Mouse (Mus musculus): ENCODE results near the gene Ap1m1. TPM values are rescaled to one million over a fixed set of nuclear protein-coding genes. Genes with fewer than 3 reads are reported as not detected.

Gene Ap1m1
- polyA plus RNA-seq, 1 experiment from 2014 or later, result 125 TPM

DNA sequence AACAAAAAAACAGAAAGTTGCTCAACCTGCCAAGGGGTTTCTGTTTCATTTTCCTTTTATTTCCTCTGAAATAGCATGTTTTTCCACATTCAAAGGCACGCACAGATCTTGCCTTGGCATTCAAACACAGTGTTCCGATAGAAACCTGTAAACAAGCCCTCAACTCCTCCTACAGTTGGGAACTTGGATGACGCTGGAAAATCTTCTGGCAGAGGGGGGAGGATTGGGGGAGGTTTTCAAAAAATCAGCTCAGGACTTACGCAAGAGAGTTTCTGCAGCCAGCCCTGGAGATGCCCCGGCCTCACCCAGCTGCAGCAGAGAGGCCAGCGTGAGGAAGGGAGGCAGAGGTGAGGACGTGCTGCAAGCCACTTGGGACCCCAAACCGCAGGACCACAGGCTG, 63.8 kb downstream of the Ap1m1 start:
- Histone ChIP-seq H3K9me3 (ENCODE audit: control insufficient read depth, low read length) (no peaks in the 10 kb centered on the region), H3K9ac (ENCODE audit: low read depth, low read length) (no peak overlapping the region), H3K27ac (ENCODE audit: low read depth, low read length) (no peak overlapping the region), H3K27me3 (ENCODE audit: control insufficient read depth, insufficient read depth, low read length) (no peaks in the 10 kb centered on the region), H3K4me1 (ENCODE audit: control insufficient read depth, insufficient read depth, low read length) (0 out of 2 replicates have a peak, but pooled peaks cover 5% of the 10 kb centered on the region), H3K36me3 (ENCODE audit: control insufficient read depth, insufficient read depth, low read length) (no peaks in the 10 kb centered on the region), H3K4me3 (ENCODE audit: low read length) (no peak overlapping the region), H3K4me2 (replicated peaks; ENCODE audit: low read depth, low read length) (no peak overlapping the region)
- WGBS, result 53% methylated on average over 8 of the region's 8 CpGs
- no peak for ATAC-seq (ENCODE audit: low FRiP score, low TSS enrichment)

DNA sequence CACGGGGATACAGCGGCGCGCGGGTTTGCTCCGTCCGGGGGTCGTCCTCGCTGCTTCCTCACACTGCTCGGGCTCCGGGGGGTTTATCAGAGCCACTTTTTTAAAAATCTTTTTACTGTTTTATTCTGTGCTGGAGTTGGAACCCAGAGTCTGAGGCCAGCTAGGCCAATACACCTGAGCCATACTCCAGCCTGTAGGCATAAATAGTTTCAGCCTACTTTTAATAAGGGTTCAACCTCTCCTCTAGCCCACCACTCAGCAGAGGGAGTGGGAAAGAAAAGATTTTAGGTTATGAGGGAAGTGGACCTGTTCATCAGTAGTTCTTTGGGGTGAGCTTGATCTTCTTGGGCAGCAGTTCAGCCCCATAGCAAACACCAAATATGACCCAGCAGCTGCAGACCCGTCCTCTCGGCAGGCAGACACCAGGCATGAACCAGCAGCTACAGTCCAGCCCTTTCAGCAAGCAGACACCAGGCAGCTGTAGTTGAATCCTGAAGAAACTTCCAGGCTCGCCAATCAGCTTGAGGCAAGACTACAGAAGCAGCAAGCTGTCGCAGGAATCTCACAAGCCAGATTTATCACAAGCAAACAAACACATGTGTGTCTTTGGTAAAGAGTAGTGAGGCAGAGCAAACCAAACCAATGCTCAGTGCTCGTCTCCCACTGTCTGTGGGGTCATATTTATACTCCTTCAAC, 65.5 kb downstream of the Ap1m1 start, which contains the start of gene Gm10282:
TSS of gene Gm10282 (minus strand) at position 51 of the 696 bp plus-strand sequence.
- H3K27me3 ChIP-seq (ENCODE audit: control insufficient read depth, insufficient read depth, low read length), result no peaks in the 10 kb centered on the region
- H3K9me3 ChIP-seq (ENCODE audit: control insufficient read depth, low read length), result no peaks in the 10 kb centered on the region
- ATAC-seq (ENCODE audit: low FRiP score, low TSS enrichment), result no peak
- 72% methylated on average over 11 of the region's 16 CpGs for WGBS
- H3K4me2 ChIP-seq (replicated peaks; ENCODE audit: low read depth, low read length), result no peak within 1 kb of the TSS
- no peak within 1 kb of the TSS for H3K9ac ChIP-seq (ENCODE audit: low read depth, low read length)
- H3K36me3 ChIP-seq (ENCODE audit: control insufficient read depth, insufficient read depth, low read length), result no peaks in the 10 kb centered on the region
- H3K4me3 ChIP-seq (ENCODE audit: low read length), result no peak within 1 kb of the TSS
- 0 out of 2 replicates have a peak, but pooled peaks cover 5% of the 10 kb centered on the region for H3K4me1 ChIP-seq (ENCODE audit: control insufficient read depth, insufficient read depth, low read length)
- H3K27ac ChIP-seq (ENCODE audit: low read depth, low read length), result no peak within 1 kb of the TSS

DNA sequence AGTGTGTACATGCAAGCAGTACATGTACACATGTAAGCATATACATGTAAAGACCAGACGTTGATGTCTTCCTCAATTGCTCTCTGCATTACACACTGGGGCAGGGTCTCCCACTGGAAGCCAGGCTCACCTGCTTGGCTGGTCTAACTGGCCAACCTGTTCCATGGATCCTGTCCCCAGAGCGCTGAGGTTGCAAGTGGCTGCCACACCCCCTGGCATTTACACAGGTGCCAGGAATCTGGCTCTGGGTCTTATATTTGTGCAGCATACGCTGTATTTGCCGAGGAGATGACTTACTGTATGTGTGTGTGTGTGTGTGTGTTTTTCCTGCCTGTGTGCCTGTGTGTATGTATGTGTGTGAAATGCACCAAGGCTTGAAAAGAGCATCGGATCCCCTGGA, 67.1 kb downstream of the Ap1m1 start:
- H3K4me2 ChIP-seq (replicated peaks; ENCODE audit: low read depth, low read length), result no peak overlapping the region
- H3K9me3 ChIP-seq (ENCODE audit: control insufficient read depth, low read length), result no peaks in the 10 kb centered on the region
- no peak overlapping the region for H3K4me3 ChIP-seq (ENCODE audit: low read length)
- WGBS, result 85% methylated on average over 5 of the region's 5 CpGs
- ATAC-seq (ENCODE audit: low FRiP score, low TSS enrichment), result no peak
- H3K4me1 ChIP-seq (ENCODE audit: control insufficient read depth, insufficient read depth, low read length), result no peaks in the 10 kb centered on the region
- H3K27me3 ChIP-seq (ENCODE audit: control insufficient read depth, insufficient read depth, low read length), result no peaks in the 10 kb centered on the region
- no peak overlapping the region for H3K27ac ChIP-seq (ENCODE audit: low read depth, low read length)
- H3K9ac ChIP-seq (ENCODE audit: low read depth, low read length), result no peak overlapping the region
- no peaks in the 10 kb centered on the region for H3K36me3 ChIP-seq (ENCODE audit: control insufficient read depth, insufficient read depth, low read length)

Other genes starting within 250 kb of the Ap1m1 start
- 0.86 and 1.2 TPM in 2 replicates for gene Cyp4f18, start 230.4 kb upstream of the Ap1m1 start, polyA plus RNA-seq (2014; fragmentation: Nextera tagmentation; extraction: Ambion mirVana)
- not detected in 2 replicates for gene Olfr372, start 198.8 kb upstream of the Ap1m1 start, polyA plus RNA-seq (2014; fragmentation: Nextera tagmentation; extraction: Ambion mirVana)
- gene Olfr373, start 156.8 kb upstream of the Ap1m1 start, polyA plus RNA-seq (2014; fragmentation: Nextera tagmentation; extraction: Ambion mirVana), result 0.04 TPM in 1 of 2 replicates, not detected in the other
- gene Olfr374, start 133.0 kb upstream of the Ap1m1 start, polyA plus RNA-seq (2014; fragmentation: Nextera tagmentation; extraction: Ambion mirVana), result 0.10 TPM in 1 of 2 replicates, not detected in the other
- gene Tpm4, start 105.0 kb upstream of the Ap1m1 start, polyA plus RNA-seq (2014; fragmentation: Nextera tagmentation; extraction: Ambion mirVana), result 699 and 718 TPM in 2 replicates
- gene Rab8a, start 78.8 kb upstream of the Ap1m1 start, polyA plus RNA-seq (2014; fragmentation: Nextera tagmentation; extraction: Ambion mirVana), result 88.9 and 96.1 TPM in 2 replicates
- not detected in 2 replicates for gene Hsh2d, start 50.4 kb upstream of the Ap1m1 start, polyA plus RNA-seq (2014; fragmentation: Nextera tagmentation; extraction: Ambion mirVana)
- not detected in 2 replicates for gene Cib3, start 27.2 kb upstream of the Ap1m1 start, polyA plus RNA-seq (2014; fragmentation: Nextera tagmentation; extraction: Ambion mirVana)
- gene Gm11034, start 26.4 kb upstream of the Ap1m1 start, polyA plus RNA-seq (2014; fragmentation: Nextera tagmentation; extraction: Ambion mirVana), result not detected in 2 replicates
- 61.3 and 68.8 TPM in 2 replicates for gene Fam32a, start 20.3 kb upstream of the Ap1m1 start, polyA plus RNA-seq (2014; fragmentation: Nextera tagmentation; extraction: Ambion mirVana)
- gene Gm10282, start 65.2 kb downstream of the Ap1m1 start, polyA plus RNA-seq (2014; fragmentation: Nextera tagmentation; extraction: Ambion mirVana), result 32.7 and 38.4 TPM in 2 replicates
- gene Klf2, start 79.0 kb downstream of the Ap1m1 start, polyA plus RNA-seq (2014; fragmentation: Nextera tagmentation; extraction: Ambion mirVana), result 12.1 and 13.9 TPM in 2 replicates
- 40.7 and 72.3 TPM in 2 replicates for gene Eps15l1, start 181.4 kb downstream of the Ap1m1 start, polyA plus RNA-seq (2014; fragmentation: Nextera tagmentation; extraction: Ambion mirVana)
- 1.6 and 2.1 TPM in 2 replicates for gene Calr3, start 203.9 kb downstream of the Ap1m1 start, polyA plus RNA-seq (2014; fragmentation: Nextera tagmentation; extraction: Ambion mirVana)
- 13.9 and 14.6 TPM in 2 replicates for gene 1700030K09Rik, start 203.9 kb downstream of the Ap1m1 start, polyA plus RNA-seq (2014; fragmentation: Nextera tagmentation; extraction: Ambion mirVana)
- 57.0 and 72.0 TPM in 2 replicates for gene Cherp, start 235.2 kb downstream of the Ap1m1 start, polyA plus RNA-seq (2014; fragmentation: Nextera tagmentation; extraction: Ambion mirVana)

Data from kidney, embryonic 14.5 days (tissue).